Mouse (Mus musculus) adrenal gland, adult 18-20 months (tissue): ENCODE data around the gene Wwox. TPM values are rescaled to one million over a fixed set of nuclear protein-coding genes. Genes with fewer than 3 reads are reported as not detected.

Experiments used
- DNase-seq, 2 experiments: peaks; one replicate each; pipeline ENCODE4 v3.0.0; 2021 to 2022; ENCODE audit warnings: low spot score in 2 of 2
- total RNA-seq, 2 experiments: library from RNA; stranded (reverse); gene quantifications; 1 replicate in 1 of 2; 2 replicates in 1 of 2; pipeline ENCODE4 v1.2.3; 2021

The Wwox gene
- total RNA-seq, 2 experiments from 2014 or later: 26.9 to 27.0 TPM

DNA sequence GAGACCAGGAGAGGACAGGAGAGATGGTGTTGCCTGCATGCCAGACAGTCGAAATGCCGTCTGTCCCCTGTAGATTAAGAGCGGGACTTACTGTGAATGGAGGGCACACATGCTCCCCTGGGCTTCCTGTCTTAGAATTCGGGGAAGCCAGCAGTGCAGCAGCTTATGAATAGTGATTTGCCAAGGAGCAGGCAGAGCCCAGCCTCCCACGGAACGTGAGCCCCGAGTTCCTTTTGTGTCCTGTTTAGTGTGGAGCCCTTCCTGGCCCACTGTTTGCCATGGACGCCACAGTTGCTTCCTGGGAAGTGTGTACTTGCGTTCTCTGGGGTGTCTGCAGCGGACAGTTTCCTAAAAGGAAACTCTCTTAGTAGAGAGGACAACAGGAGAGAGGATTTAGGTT is 23.9 kb downstream of the Wwox start:
- no peak for DNase-seq

DNA sequence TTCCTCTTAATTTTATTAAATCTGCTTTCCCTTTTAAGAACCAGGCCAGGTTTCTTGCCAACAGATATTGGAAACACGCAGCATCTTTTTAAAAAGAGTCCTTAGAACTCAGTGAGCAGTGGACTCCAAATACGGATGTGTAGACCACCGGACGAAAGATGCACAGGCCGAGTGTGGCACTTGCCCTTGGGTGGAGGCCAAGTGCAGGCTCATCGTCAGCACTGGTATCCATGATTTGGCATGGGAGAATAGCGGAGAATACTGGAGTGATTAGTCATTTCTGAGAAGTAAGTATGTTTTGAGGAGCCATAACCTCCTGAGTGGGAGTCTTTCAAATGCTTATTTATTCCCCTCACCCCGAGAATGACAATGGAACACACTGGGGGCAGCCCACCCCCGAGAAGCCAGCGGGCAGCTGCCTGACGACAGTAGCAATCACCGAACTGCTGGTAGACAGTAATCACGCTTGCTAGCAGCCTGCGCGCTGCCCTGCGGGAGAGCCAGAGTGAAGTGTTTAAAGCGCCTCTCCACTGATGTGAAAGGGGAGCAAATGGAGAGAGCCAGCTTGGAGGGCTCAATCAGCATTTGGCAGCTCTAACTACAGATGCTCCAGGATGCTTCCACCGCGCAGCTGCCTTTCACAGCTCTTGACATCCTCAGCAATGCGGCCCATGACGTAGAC is 29.2 kb downstream of the Wwox start:
- DNase-seq: no peak

DNA sequence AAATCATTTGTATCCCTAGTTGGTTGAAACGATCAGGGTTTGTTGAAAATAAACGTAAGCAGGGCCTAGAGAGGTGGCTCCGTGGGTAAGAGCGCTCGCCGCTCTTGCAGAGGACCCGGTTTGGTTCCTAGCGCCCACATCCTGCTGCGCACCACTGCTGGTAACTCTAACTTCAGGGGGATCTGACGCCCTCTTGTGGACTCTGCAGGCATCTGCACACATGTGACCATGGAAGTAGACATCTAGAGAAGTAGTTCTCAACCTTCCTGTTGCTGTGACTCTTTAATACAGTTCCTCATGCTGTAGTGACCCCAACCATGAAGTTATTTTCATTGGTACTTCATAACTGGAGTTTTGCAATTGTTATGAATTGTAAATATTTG is 29.7 kb downstream of the Wwox start:
- no peak for DNase-seq

DNA sequence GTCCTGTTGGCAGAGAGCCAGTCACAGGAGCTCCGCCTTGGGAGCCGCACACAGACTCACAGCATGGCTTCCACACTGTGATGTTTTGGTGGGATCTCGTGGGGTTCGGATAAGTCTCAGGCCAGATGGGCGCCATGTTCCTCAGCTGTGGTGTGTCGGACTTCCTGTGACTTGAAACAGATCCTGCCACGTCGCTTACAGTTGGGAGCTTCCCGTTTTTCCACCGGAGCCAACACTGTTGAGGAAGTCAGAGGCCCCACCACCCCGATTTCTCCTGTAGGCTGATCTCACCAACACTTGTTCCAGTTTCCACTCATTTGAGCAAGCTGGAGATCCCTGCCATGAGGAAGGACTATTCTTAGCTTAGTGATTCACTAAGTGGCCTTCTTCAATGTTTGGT is 34.1 kb downstream of the Wwox start:
- DNase-seq: no peak

DNA sequence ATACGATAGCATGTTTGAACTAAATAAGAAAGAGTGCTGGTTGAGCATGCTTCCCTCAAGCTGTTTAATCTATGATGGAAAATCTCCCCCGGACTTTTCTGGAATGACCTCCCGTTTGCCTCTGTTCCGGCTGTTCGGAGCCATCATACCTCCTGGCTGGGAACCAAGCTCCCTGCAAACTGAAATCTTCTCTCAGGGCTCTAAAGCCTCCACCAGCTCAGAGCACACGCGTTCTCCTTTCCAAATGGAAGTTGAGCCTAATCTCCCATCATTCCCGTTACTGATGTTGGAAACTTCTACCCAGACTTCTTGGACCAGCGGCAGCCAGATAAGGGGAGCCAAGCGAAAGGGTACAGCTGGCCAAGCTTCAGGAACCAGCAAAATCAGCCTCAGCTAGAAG is 37.5 kb downstream of the Wwox start:
- no peak for DNase-seq

DNA sequence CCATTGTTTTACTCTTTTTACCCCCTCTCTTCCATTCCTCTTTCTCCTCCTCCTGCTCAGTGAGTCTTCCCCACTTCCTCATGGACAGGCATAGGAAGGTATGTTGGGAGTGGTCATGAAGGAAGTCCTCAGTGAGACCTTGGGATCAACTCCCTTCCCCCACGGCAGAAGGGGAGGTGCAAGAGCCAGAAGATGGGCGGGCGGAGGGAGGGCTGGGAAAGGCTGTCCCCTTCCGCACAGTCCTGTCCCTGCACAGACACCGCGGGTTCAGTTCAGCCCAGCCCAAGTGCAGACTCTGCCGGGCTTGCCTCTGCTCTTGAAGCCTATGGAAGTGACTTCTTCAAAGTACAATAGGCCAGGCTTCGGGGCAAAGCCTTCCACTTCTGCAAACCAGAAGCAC is 38.3 kb downstream of the Wwox start:
- DNase-seq: no peak

DNA sequence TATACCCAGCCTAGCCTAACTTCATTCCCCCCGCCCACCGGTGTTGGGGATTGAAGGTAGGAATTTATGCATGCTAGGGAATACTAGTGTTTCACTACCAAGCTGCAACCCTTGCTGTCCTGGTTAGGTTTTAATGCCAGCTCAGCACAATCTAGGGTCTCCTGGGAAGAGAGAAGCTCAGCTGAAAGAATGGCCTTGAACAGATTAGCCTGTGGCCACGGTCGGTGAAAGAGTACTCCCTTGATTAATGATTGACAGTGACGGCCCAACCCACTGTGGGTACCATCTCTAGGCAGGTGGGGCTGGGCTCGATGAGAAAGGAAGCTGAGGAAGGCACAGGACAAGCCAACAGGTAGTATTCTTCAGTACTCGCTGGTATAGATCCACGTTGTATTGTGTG is 40.3 kb downstream of the Wwox start:
- no peak for DNase-seq

DNA sequence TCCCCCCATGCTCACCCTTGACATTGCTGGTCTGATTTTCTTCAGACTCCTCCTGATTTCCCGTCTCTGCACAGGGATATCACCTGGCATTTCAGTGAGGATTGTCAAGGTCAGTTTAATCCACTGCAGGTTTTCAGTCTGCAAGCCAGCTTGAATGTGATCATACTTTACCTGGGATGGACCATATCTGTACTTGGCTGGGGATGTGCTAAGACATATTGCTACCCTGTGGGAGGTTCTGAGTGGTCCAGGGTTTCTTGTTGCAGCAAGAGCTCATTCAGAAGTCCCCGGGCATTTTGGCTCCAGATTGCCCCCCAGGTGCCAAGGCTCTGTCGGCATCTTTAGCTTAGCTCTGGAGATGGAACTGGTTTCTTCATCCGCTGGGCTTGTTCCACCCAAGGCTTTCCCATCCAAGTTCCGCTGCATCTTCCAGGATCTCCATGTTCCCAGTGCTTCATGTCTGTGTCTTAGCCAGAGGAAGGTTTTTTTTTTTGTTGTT is 52.3 kb downstream of the Wwox start:
- DNase-seq: no peak

DNA sequence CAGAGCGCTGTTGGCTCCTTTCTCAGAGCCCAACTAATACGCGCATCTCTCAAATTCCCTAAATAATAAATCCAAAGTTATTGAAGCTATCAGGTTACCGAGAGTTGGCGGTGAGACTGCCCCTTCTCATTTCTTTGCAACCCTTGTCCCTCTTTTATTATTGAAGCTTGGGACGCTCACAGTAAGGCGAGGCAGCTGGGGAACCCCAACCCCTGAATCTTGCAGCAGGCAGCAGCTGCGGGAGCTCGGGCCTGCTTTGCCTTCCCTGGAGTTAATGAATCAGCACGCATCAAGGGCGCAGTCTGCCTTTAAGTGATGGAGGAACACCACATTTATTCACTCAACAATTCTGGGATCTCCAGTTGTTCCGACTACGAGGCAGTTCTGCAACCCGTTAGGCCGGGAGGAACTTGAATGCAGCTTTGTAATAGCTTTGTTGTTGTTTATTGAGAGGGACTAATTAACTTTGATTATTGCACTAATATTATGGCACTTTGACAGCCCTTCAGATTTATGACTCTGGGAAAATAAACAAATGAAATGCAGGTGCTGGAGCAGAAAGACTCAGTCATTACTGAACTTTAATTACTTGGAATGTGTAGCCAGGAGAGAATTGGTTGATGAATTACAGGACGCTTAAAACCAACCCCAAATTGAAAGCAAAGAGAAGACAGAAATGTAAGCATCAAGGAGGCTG is 60.1 kb downstream of the Wwox start:
- no peak for DNase-seq

DNA sequence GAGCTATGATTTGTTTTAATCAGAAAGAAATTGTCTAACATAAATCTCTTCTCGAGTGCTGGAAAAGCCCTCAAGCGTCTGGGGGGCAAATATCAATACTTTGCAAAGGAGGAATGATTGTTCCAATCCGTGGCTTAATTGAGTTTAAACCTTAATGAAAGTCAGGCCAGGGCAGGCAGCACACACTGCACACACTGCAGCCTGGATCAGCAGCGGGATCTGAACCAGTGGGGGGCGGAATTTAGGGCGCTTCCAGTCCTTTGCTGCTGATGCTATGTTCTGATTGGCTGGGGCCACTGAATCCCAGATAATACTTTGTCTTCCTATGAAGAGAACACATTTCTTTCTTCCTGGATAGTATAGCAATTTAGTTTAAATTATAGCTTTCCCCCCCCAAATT is 62.5 kb downstream of the Wwox start:
- no peak for DNase-seq

DNA sequence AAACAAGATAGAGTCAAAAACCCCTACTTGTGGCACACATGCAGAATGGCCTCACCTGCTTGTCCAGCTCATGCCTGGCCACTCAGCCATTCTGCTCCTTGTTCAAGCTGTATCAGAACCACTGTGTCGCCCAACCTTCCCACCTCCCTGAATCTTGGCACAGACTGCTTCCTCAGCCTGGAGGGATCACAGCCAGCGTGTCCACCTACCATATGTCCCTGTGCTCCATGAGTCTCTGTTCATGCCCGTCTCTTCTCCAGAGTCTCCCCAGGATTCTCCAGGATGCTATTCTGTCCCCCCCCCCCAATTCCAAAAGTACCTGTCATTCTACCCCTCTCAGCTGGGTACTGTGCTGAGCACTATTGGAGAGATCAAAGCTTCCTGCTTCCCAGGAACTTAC is 63.7 kb downstream of the Wwox start:
- no peak for DNase-seq

DNA sequence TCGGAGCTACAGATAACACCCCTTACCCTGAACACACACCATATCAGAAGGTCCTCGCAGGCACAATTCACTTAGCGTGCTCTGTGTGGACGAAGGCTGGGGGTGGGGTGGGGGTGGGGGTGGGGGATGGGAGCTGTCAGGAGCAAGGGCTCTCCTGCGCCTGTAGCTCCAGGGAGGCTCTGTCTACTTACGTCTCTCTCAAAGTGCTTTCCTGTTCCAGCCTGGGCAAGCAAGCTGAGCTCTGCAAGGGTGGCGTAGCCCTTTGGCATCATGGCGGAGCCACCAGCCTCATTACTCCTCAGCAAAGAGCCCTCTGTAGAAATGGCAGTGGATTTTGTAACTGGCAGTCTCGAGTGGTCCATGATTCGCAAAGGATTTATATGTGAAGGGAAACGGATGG is 65.4 kb downstream of the Wwox start:
- no peak for DNase-seq

DNA sequence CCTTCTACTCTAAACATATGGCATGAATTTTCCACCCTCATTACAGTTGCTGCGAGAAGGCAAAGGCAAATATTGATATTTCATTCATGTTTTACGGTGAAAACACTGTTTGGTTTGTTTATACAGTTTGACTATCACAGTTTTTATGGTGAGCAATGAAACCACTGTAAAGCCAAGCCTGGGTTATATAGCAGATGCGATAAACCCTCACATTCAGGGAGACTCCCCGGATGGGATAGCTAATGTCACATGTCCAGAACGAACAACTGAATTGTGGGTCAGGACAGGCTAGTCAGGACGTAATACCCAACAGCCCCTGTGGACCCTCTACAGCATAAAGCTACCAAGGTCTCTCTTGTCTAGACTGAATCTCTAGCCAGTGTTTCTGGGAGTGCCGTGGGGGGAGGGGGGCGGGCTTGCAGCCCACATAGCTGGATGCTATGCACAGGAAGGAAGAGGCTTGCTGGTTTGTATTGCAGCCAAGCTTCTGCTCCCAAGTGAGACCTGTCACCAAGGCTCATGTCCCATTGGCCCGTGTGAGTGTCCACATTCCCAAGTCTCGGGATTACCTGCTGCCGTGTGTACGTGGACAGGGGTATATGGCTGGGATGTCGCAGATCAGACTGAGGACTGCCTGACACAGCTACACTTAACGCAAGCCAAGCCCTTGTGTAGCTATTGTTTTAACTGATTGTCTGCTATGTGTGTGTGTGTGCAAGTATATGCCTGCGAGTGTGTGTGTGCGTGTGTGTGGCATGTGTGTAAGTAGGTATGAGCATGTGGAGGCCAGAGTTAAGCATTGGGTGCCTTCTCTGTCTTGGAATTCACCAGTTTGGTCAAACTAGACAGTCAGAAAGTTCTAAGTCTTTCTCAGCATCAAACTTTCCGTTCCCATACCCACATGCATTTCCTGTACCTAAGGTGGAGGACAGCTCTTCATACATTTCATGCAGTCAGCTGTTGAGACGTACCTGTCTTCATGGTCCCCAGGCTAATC is 66.2 kb downstream of the Wwox start:
- DNase-seq: no peak

DNA sequence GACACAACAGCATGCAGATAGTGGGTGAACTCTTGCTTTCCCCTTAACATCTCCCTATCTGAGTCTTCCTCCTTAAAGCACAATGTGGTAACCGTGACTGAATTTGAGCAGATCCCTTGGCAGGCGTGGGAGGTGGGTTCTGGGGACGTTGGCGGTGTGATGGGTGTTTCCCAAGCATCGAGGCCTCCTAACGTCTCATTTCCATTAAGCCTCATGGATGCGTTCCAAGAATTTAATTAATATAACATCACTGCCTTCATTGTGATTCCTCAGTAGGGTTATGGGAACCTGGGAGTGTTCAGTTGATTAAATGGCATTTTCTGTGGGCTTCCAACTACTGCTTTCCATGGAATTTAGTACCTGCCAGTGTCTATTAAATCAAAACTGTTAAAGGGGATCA is 67.9 kb downstream of the Wwox start:
- DNase-seq: no peak

DNA sequence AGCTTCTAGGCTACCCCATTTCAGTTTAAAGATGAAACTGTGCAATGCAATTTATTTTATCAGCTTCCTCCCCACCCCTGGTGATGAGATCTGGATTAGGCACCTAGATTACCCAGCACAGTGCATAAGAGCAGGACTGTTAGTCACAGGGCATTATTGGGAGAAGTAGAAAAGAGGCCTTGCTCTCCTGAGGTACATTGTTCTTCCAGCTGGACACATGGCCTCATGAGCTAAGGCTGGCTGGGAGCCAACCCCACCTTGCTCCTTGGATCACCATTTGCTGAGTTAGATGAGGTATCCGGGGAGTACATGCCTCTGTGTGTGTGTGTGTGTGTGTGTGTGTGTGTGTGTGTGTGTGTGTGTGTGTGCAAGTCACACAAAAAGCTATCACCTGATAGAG is 70.8 kb downstream of the Wwox start:
- no peak for DNase-seq

DNA sequence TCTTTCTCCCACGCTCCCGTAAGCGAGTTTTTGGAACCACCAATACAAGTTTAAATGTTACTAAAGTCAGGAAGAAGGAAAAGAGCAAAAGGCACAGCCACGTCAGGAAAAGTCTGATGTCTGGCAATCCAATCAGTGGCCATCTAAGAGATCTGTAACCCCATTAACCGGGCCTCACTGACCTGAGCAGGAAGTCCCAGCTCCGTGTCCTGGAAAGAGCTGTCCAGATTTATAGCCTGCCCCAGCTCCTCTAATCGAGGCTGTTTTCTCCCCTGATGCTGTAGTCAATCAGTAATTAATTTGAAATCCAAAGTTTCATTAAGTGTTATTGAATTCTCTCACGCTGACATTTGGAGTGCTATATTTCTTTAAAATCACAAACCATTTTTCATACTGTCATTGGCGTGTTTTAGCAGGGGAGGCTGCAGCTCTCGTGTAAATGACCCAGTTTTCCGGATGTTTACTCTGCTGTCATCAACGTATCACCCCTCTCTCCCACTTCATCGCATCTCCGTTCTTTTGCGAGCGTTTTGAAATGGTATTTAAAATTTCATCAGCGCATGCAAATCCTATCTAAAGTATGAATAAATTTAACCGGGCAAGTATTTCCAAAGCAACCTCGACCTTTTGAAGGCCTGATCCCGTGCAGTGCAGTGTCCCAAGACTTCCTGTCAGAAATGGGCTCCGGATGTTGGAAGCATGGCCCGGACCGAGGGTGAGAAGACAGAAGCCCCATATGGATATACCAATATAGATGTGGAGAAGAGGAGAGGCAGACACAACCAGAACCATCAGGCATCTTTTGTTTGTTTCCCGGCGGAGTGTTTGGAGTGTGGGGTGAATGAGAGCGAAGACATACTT is 72.8 kb downstream of the Wwox start:
- DNase-seq: no peak

DNA sequence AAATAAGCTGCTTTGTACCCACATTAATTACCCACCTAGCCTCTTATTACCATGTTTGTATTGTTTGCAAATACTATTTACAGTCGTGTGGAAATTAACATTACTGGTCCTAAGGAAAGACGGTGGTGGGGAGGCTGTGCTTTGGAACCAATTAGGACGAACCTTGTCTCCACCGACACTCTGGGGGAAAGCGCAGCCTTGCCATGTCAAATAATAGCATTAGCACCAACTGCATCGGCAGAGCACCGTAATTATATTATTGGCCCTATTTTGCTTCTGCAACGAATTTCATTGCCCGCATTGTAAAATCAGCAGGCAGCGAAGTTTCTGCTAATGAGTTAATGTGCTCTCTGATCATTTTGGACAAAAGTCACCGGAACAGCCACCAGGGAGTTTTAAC is 75.2 kb downstream of the Wwox start:
- no peak for DNase-seq

DNA sequence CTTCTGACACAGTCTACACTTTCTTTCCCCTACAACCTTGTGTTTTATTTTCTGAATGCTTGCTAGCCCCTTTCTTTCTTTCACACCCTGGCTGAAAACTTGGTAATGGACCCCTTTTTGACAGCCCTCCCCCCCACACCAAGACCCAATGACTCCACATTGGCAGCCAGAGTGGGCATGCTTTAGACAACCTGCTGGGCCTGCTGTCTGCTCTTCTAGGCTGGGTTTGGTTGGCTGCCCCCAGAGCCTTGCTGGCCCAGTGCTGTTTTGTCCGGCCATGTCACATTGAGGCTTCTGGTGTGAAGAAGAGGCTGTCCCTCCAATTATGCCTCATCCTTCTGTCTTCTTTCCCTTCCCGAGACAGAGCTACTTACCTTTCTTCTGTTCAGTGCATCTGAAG is 83.6 kb downstream of the Wwox start:
- no peak for DNase-seq

DNA sequence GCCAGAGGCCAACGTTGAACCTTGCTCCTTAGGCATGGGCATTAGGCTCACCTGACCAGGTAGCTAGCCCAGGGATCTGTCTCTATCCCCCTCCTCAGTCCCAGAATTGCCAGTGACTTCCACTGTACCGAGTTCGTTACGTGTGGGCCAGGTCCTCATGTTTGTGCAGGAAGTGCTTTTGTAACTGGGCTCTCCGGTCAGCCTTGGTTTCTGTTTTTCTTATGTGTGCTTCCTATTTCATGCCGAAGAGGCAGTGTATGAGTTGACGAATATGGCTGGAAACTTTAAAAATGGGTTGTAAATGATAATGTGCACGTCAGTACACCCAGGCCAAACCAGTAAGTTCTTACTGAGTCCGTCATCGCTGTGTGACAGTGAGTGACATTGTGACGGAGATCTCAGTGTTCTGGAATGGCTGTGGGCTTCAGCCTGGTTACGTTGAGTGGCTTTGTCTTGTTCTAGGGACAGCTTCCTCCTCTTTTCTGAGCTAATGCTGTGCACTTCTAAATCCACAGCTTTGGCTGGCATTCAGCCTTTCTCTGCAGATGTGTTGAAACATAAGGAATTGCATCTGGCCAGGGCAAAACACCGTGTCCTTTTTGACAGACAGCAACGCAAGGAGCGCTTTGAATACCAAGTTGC is 87.3 kb downstream of the Wwox start:
- DNase-seq: no peak

DNA sequence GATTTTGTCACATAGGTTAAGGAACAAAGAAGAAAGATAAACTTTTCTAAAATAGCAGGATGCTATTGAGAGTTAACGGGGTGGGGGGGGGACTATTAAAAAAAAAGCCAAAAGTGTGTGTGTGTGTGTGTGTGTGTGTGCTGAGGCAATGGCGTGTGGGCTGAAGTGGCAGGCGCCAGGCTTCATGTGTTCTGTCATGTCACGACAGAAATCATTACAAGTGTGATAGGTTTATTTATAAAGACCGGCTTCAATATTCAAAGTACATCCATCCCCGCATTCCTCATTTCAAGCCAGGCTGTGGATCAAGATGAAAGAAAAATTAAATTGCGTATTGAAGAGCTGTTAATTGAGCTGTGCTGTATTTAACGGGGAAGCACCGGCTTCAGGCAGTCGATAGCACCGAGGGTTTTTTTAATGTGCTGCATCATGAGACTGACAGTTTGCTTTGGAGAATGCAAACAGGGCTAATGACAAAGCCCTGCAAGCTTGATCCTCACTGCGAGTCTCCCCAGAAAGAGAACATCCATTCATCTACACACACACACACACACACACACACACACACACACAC is 88.3 kb downstream of the Wwox start:
- no peak for DNase-seq
